Mouse (Mus musculus) limb, embryonic 13.5 days (tissue): ENCODE measurements around the gene Dzip1. TPM values are rescaled to one million over a fixed set of nuclear protein-coding genes. Genes with fewer than 3 reads are reported as not detected.

Experiments used
- ATAC-seq: fragments of 200-750 bp; cut with Nextera tagmentation; 2 replicates; pipeline ENCODE4 v1.8.0; 2017; ENCODE audit warnings: low read depth, moderate number of reproducible peaks, moderate TSS enrichment; ENCODE audit not compliant: low FRiP score
- H3K27ac ChIP-seq: fragments of 300-500 bp; sonication (generic); 2 replicates; pipeline ENCODE4 v1.5.1; 2015; ENCODE audit warnings: inconsistent platforms, mild to moderate bottlenecking, moderate library complexity
- H3K27me3 ChIP-seq: fragments of 300-500 bp; sonication (generic); 2 replicates; pipeline ENCODE4 v1.6.1; 2015; ENCODE audit warnings: mild to moderate bottlenecking, inconsistent platforms
- H3K36me3 ChIP-seq: fragments of 300-500 bp; sonication (generic); 2 replicates; pipeline ENCODE4 v1.6.1; 2015; ENCODE audit warnings: inconsistent platforms, mild to moderate bottlenecking, moderate library complexity
- H3K4me1 ChIP-seq: fragments of 300-500 bp; sonication (generic); 2 replicates; pipeline ENCODE4 v1.6.1; 2015; ENCODE audit warnings: inconsistent platforms
- H3K4me2 ChIP-seq: fragments of 300-500 bp; sonication (generic); replicated peaks from 2 replicates; pipeline ENCODE4 v1.6.1; 2015; ENCODE audit warnings: inconsistent platforms, mild to moderate bottlenecking, moderate library complexity
- H3K4me3 ChIP-seq: fragments of 300-500 bp; sonication (generic); 2 replicates; pipeline ENCODE4 v1.5.1; 2015; ENCODE audit warnings: moderate library complexity, mild to moderate bottlenecking, inconsistent platforms
- H3K9ac ChIP-seq: fragments of 300-500 bp; sonication (generic); 2 replicates; pipeline ENCODE4 v1.6.1; 2015; ENCODE audit warnings: mild to moderate bottlenecking, inconsistent platforms
- H3K9me3 ChIP-seq: fragments of 300-500 bp; sonication (generic); 2 replicates; pipeline ENCODE4 v1.6.1; 2016; ENCODE audit warnings: inconsistent platforms
- WGBS: fragments of 180-500 bp; shearing (Covaris S2); methylation state at CpG from one replicate; pipeline ENCODE4 v1.1.7; 2015; 5-methylcytosine and 5-hydroxymethylcytosine counted together
- polyA plus RNA-seq: library from polyadenylated mRNA; unstranded; fragments of >200 nt; fragmentation: Nextera tagmentation; extraction: Ambion mirVana; gene quantifications from 2 replicates; pipeline ENCODE4 v1.2.1, GENCODE M21; 2015

Gene Dzip1
- polyA plus RNA-seq: 31.5 and 31.9 TPM in 2 replicates

DNA sequence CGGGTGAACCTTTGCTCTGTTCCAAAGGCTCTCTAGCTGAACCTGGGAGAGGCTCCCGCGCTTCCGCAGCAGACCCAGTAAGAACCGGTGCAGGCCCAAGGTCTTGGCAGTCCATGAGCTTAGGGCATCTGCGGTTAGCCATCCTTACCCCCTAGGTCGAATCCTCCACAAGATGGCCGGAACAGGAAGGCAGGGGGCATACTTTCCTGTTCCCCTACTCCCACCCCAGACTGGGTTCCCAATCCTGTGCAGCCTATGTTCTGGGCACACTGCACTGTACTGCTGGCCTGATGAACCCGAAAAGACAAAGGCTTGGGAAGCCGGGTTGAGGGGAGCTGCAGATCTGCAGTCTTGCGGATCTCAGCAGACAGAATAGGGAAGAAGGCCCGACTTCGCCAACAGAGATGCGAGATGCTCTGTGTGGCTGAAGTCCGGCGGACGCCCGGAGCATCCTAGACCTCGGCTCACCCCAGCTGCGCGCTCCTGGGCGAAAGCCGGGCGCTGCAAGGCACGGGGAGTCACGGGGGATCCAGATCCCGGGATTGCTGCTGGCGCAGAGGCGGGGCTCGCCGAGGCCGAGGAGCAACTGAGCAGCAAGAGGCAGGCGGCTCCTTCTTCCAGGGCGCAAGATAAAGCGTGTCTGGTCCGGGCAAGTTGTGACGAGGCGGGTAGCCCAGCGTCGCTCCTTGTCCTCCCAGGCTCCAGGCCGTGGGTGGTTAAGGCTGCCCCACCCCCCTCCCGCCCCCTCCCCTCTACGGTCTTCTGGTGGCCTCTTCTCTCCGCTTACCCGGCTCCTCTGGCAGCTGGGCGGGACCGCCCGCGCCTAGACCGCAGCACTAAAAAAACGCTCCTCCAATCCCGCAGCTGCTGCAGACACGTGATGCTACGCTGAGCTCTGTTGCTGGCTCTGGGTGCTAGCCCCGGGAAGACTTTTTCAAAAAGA is at the start of gene Dzip1:
TSS of gene Dzip1 (minus strand) at position 788 of the 943 bp plus-strand sequence.
- WGBS: under 1% methylated on average over 55 of the region's 55 CpGs
- H3K36me3 ChIP-seq: peaks cover 21% of the 10 kb centered on the region
- peak; percentile 97 for ATAC-seq
- peak within 1 kb of the TSS; percentile 93 for H3K27ac ChIP-seq
- H3K4me3 ChIP-seq: peak within 1 kb of the TSS; percentile 75
- H3K9me3 ChIP-seq: no peaks in the 10 kb centered on the region
- H3K4me2 ChIP-seq: peak within 1 kb of the TSS; percentile 90
- H3K9ac ChIP-seq: peak within 1 kb of the TSS; percentile 88
- peaks cover 43% of the 10 kb centered on the region for H3K4me1 ChIP-seq
- H3K27me3 ChIP-seq: peaks cover 13% of the 10 kb centered on the region

DNA sequence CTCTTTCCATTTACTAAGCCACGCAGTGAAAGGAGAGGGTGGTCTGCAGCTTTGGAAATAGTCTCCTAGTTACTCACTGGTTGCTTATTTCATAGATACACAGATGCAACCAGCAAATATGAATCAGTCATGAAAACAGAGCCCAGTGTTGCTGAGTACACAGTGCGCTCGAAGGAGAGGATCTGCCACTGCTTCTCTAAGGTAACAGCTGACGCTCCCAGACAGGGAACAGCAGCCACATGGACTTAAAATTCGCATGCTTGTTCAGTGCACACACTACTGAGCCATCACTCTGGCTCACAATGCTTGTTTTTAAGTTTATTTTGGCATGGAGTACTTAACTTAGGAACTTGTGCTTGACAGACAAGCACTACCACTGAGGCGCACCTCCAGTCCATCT is 47.0 kb upstream of the Dzip1 start:
- 93% methylated on average over 6 of the region's 6 CpGs for WGBS
- no peak overlapping the region for H3K9ac ChIP-seq
- ATAC-seq: no peak
- no peak overlapping the region for H3K27ac ChIP-seq
- H3K4me1 ChIP-seq: no peaks in the 10 kb centered on the region
- no peak overlapping the region for H3K4me2 ChIP-seq
- no peak overlapping the region for H3K4me3 ChIP-seq
- H3K27me3 ChIP-seq: no peaks in the 10 kb centered on the region
- H3K36me3 ChIP-seq: peaks cover 88% of the 10 kb centered on the region
- no peaks in the 10 kb centered on the region for H3K9me3 ChIP-seq

DNA sequence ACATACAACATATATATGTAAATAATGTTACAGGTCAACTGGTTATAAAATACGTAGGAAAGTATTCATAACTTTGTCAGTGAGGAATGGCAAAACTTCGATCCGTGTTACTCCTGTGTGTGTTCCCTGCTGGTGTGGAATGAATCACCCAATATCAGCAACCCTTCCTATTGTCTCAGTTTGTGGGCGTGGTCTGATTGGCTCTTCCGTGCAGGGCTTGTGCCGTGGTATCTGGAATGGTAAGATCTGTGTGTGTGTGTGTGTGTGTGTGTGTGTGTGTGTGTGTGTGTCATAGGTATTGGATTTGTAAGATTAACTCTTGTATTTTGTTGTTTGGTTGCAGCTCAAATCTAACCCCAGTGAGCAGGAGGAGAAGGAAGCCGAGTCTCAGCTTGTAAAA is 42.4 kb upstream of the Dzip1 start:
- Histone ChIP-seq H3K27ac (no peak overlapping the region), H3K4me1 (no peaks in the 10 kb centered on the region), H3K27me3 (no peaks in the 10 kb centered on the region), H3K4me2 (no peak overlapping the region), H3K36me3 (peaks cover 57% of the 10 kb centered on the region), H3K9me3 (no peaks in the 10 kb centered on the region), H3K4me3 (no peak overlapping the region), H3K9ac (no peak overlapping the region)
- no peak for ATAC-seq
- WGBS: 86% methylated on average over 7 of the region's 7 CpGs

DNA sequence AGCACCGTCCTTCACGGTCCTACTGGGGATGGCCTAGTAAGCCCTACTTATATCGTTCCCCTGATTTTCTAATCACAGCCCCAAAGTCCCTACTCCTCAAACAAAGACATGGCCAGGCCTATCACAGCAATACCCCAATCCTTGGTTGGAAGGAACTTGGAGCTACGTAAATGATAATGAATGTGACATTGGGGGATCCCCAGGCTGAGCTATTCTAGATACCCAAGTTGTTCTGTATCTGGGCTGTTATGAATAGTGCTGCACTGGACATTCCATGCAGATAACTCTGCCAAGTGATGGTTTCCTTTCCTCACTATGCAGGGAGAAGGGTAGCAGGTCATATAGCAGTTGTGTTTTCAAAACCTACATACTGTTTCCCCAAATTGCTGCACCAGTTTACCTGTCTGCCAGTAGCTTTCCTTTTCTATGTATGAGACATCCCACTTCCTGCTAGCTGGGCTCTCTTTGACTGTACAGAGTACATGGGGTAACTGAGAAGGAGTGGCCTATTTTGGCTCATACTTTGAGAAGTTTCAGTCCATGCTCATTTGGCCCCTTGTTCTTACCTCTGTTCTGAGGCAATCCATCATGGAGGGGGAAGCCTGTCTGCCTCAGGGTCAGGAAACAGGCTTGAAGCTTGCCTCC is 40.2 kb upstream of the Dzip1 start:
- Histone ChIP-seq H3K9me3 (no peaks in the 10 kb centered on the region), H3K9ac (no peak overlapping the region), H3K4me1 (no peaks in the 10 kb centered on the region), H3K36me3 (peaks cover 54% of the 10 kb centered on the region), H3K27me3 (no peaks in the 10 kb centered on the region), H3K4me2 (no peak overlapping the region), H3K4me3 (no peak overlapping the region), H3K27ac (no peak overlapping the region)
- no peak for ATAC-seq
- 95% methylated on average over 4 of the region's 4 CpGs for WGBS

DNA sequence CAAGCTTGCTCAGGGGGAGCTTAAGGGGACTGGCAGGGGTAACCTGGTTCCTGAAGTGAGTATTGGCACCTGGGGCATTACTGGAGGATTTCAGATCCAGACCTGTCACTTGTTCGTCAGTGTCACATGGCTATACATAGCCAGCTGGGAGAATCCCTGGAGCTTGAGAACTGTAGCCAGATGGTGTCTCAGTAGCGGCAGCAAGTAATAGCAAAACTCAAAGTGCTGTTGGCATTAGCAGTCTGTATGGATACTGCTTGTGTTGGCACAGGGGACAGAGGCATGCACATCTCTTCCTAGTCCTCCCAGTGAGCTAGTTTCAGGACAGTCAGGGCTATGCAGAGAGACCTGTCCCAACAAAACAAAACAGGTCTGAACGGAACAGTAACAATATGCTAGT is 32.8 kb upstream of the Dzip1 start:
- Histone ChIP-seq H3K36me3 (peaks cover 75% of the 10 kb centered on the region), H3K27ac (no peak overlapping the region), H3K9ac (no peak overlapping the region), H3K4me1 (no peaks in the 10 kb centered on the region), H3K27me3 (no peaks in the 10 kb centered on the region), H3K4me3 (no peak overlapping the region), H3K9me3 (no peaks in the 10 kb centered on the region), H3K4me2 (no peak overlapping the region)
- ATAC-seq: no peak
- WGBS: 92% methylated on average over 3 of the region's 3 CpGs

DNA sequence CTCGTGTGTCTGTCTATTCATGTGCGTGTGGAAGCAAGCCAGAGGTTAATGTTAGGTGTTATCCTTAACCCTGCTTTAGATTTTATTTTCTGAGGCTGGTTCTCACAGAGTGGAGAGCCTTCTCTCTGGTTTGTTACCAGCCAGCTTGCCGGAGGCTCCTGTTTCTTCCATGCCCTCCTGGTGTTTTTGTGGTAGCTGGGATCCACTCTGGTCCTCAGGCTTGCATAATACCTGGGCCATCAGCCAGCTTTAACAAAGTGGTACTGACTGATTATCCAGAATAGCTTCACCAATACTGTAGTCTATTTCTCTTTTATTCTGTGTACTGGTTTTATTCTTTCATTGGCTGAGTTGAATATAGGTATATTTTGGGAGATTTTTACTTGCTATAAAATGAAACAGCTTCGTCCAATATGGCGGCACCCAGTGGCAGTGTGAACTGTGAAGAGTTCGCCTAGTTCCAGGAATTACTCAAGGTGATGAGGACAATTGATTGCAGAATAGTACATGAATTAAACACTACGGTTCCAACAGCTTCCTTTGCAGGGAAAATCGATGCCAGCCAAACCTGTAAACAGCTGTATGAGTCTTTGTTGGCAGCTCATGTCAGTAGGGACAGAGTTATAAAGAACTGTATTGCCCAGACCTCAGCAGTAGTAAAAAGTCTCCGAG is 26.8 kb upstream of the Dzip1 start:
- ATAC-seq: no peak
- H3K36me3 ChIP-seq: peaks cover 32% of the 10 kb centered on the region
- no peaks in the 10 kb centered on the region for H3K4me1 ChIP-seq
- no peak overlapping the region for H3K4me2 ChIP-seq
- no peak overlapping the region for H3K27ac ChIP-seq
- no peak overlapping the region for H3K9ac ChIP-seq
- H3K9me3 ChIP-seq: no peaks in the 10 kb centered on the region
- H3K4me3 ChIP-seq: no peak overlapping the region
- no peaks in the 10 kb centered on the region for H3K27me3 ChIP-seq
- WGBS: 91% methylated on average over 9 of the region's 9 CpGs

DNA sequence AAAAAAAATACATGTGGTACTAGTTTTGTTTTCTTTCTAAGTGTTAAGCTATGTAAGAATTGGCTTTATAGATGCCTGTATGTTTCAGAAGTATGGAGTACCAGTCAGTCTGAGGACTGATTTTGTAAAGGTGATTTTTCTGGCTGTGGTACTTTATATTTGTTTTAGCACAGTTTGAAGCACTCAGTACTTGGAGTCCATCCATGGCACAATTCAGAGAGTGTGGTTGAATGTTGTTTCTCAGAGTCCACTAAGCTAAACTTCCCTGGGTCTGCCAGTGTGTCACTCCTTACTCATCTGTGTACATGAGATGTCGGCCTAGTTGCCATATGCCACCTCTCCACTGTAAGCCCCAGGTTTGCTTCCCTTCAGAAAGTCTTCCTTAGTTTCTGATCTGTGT is 23.6 kb upstream of the Dzip1 start:
- no peaks in the 10 kb centered on the region for H3K27me3 ChIP-seq
- 97% methylated on average over 1 of the region's 1 CpGs for WGBS
- H3K9me3 ChIP-seq: no peaks in the 10 kb centered on the region
- H3K9ac ChIP-seq: no peak overlapping the region
- no peaks in the 10 kb centered on the region for H3K4me1 ChIP-seq
- no peak for ATAC-seq
- no peak overlapping the region for H3K4me2 ChIP-seq
- no peak overlapping the region for H3K4me3 ChIP-seq
- H3K27ac ChIP-seq: no peak overlapping the region
- peaks cover 8% of the 10 kb centered on the region for H3K36me3 ChIP-seq

DNA sequence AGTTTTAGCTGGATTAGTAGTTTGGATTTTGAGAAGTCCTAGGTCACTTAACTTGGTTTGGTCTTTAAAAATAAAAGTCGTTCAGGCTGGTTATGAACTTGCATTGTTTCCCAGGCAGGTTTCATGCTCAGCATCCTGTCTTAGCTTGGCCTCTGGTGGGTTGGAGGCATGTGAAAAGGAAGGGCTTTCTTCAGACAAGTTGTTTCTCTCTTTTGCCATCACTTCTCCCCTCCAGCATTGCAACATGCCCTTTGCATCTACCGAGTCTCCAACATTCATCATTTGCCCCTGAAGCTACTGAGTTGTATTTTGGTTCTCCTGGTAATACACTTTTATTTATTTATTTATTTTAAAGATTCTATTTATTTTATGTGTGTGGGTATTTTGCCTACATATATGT is 19.4 kb upstream of the Dzip1 start:
- WGBS: 77% methylated on average over 2 of the region's 2 CpGs
- H3K4me1 ChIP-seq: peaks cover 14% of the 10 kb centered on the region
- ATAC-seq: no peak

DNA sequence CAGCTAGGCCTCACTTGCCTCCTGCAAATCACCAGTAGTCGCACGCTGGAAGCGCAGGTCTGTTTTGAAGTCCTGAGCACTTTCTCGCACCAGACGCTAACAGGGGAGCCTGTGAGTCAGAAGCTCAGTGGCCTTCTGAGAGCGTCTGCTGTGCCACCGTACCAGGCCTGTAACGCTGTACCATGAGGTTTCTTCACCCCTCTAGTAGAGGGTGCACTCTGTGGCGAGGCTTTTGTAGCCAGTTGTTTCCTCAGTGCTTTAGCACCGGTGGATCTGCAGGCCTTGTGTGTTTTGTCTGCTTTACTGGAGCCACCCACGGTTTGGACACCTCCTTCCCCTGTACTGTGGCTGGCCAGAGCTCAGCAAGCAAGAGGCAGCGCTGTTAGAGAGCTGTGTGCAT is 16.8 kb upstream of the Dzip1 start:
- Histone ChIP-seq H3K27me3 (no peaks in the 10 kb centered on the region), H3K4me3 (no peak overlapping the region), H3K4me1 (peaks cover 27% of the 10 kb centered on the region), H3K4me2 (no peak overlapping the region), H3K9me3 (no peaks in the 10 kb centered on the region), H3K9ac (peak overlapping the region; percentile 31; the same call in 1 of the 2 replicates), H3K36me3 (no peaks in the 10 kb centered on the region), H3K27ac (no peak overlapping the region)
- WGBS: 45% methylated on average over 12 of the region's 12 CpGs
- ATAC-seq: no peak

More for the DNA sequence above, 19.4 kb upstream of the Dzip1 start:
- no peak overlapping the region for H3K27ac ChIP-seq
- H3K4me3 ChIP-seq: no peak overlapping the region
- no peaks in the 10 kb centered on the region for H3K27me3 ChIP-seq
- no peaks in the 10 kb centered on the region for H3K36me3 ChIP-seq
- no peak overlapping the region for H3K4me2 ChIP-seq
- no peaks in the 10 kb centered on the region for H3K9me3 ChIP-seq
- H3K9ac ChIP-seq: no peak overlapping the region

DNA sequence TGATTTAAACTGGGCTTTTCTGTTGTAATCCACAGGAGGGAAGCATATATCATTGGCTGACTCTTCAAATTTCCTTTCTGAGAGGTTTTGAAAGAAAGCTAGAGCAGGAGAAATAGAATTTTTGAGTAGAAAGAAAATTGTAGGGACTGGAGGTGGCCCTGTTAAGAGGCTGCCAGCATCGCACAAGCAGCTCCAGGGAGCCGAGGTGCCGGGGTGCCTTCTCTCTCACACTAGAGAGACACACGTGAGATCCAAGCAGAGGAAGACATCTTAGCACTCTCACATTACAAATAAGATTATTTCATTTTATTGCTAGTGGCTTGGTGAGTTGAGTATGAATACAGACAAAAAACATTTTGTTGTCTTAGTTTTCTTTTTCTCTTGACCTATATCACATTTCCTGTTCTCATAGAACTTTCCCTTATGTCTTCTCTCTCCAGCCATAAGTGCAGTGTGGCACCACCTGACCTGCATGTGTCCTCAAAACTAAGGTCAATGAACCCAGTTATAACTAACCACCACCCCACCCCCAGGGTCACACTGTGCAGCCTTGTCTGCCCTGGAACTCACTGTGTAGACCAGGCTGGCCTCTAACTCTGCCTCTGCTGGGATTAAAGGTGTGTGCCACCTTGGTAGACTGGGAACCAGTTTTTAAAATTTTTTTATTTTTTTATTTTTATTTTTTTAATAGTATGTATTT is 15.7 kb upstream of the Dzip1 start:
- ATAC-seq: no peak
- Histone ChIP-seq H3K36me3 (no peaks in the 10 kb centered on the region), H3K4me1 (peaks cover 32% of the 10 kb centered on the region), H3K9me3 (no peaks in the 10 kb centered on the region), H3K27me3 (no peaks in the 10 kb centered on the region), H3K9ac (no peak overlapping the region), H3K4me2 (no peak overlapping the region), H3K4me3 (no peak overlapping the region), H3K27ac (no peak overlapping the region)
- 75% methylated on average over 4 of the region's 4 CpGs for WGBS

DNA sequence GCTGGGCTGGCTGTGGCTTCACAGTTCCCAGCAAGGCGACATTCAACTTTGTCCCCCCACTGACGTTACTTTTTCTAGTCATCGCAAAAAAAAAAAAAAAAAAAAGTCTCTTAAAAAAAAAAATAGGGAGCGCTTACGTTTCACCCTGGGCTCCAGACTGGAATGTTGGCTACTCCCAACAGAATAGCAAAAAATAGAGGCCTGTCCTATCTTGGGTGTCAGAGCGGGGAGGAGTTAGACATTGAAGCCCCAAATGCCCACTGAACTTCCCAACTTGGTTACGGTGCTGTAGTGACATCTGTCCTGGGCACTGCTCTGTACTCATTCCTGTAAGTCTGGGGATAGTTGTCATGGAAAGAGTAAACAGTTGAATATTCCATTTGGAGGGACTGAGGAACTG is 13.3 kb upstream of the Dzip1 start:
- H3K4me2 ChIP-seq: peak overlapping the region; percentile 70
- no peaks in the 10 kb centered on the region for H3K36me3 ChIP-seq
- peak overlapping the region; percentile 99 for H3K4me3 ChIP-seq
- H3K27me3 ChIP-seq: no peaks in the 10 kb centered on the region
- no peaks in the 10 kb centered on the region for H3K9me3 ChIP-seq
- peak overlapping the region; percentile 99 for H3K9ac ChIP-seq
- no peak for ATAC-seq
- 2% methylated on average over 7 of the region's 7 CpGs for WGBS
- no peak overlapping the region; the same call in 1 of the 2 replicates for H3K27ac ChIP-seq
- H3K4me1 ChIP-seq: peaks cover 32% of the 10 kb centered on the region
